Mouse (Mus musculus) thymus, adult 2 months (tissue): Measurements from ENCODE around the gene Chst15.

Experiments
- CTCF ChIP-seq: fragments of 200-500 bp; IDR thresholded peaks from 2 replicates; pipeline ENCODE4 v1.5.1; 2012; ENCODE audit warnings: mild to moderate bottlenecking, control low read depth, low read length, moderate library complexity, borderline replicate concordance; ENCODE audit not compliant: control insufficient read depth, poor library complexity, insufficient read depth; ENCODE audit errors: extremely low read depth
- POLR2A ChIP-seq: fragments of 200-500 bp; IDR thresholded peaks from 2 replicates; pipeline ENCODE4 v1.6.1; 2012; ENCODE audit warnings: mild to moderate bottlenecking, low read length, control low read depth, moderate library complexity; ENCODE audit not compliant: control insufficient read depth, poor library complexity, insufficient read depth; ENCODE audit errors: extremely low read depth

GRCm38 (mm10) chr7:132234250-132234649 lies 82.8 kb downstream of the Chst15 start:
- TF ChIP-seq CTCF (no peak), POLR2A (no peak)
